Mouse (Mus musculus): ENCODE results near the gene Parn.
"Not testable (repeated sequence)": the region's sequence is repeated elsewhere in the genome, so short reads cannot be mapped to it uniquely, and the experiment has no call there.

Parn gene

GRCm38 (mm10) chr16:13667878-13668343, at the start of gene Parn:
Parn (minus strand) TSS chr16:13668170.
- in situ Hi-C loops (cut with MboI): no loop called here

- in situ Hi-C loops (cut with MboI): no loop called here
These were observed 49.0 kb upstream of the Parn start for GRCm38 (mm10) chr16:13716821-13717553.

GRCm38 (mm10) chr16:13714910-13715309, 46.9 kb upstream of the Parn start:
- in situ Hi-C loops (cut with MboI): no loop called here

- in situ Hi-C loops (cut with MboI): no loop called here
These were observed 36.7 kb upstream of the Parn start for GRCm38 (mm10) chr16:13704676-13705075.

- in situ Hi-C loops (cut with MboI): no loop called here
These were observed 34.2 kb upstream of the Parn start for GRCm38 (mm10) chr16:13702184-13702583.

GRCm38 (mm10) chr16:13698998-13699397, 31.0 kb upstream of the Parn start:
- in situ Hi-C loops (cut with MboI): no loop called here

- in situ Hi-C loops (cut with MboI): no loop called here
These were observed 10.8 kb upstream of the Parn start for GRCm38 (mm10) chr16:13678601-13679319.

GRCm38 (mm10) chr16:13674511-13674910, 6.5 kb upstream of the Parn start:
- in situ Hi-C loops (cut with MboI): no loop called here

- in situ Hi-C loops (cut with MboI): no loop called here
These were observed 5.1 kb upstream of the Parn start for GRCm38 (mm10) chr16:13673114-13673513.

- in situ Hi-C loops (cut with MboI): no loop called here
These were observed 4.5 kb upstream of the Parn start for GRCm38 (mm10) chr16:13672386-13672898.

- in situ Hi-C loops (cut with MboI): no loop called here
These were observed 3.9 kb upstream of the Parn start, which contains the start of the genes Bfar and 3110001I22Rik for GRCm38 (mm10) chr16:13671685-13672385. Bfar (plus strand) TSS chr16:13671858. 3110001I22Rik (plus strand) TSS chr16:13671929.

- in situ Hi-C loops (cut with MboI): not testable (repeated sequence)
These were observed 2.9 kb upstream of the Parn start for GRCm38 (mm10) chr16:13670896-13671295.

GRCm38 (mm10) chr16:13669282-13669681, 1.3 kb upstream of the Parn start:
- in situ Hi-C loops (cut with MboI): no loop called here

- in situ Hi-C loops (cut with MboI): no loop called here
These were observed 585 bp upstream of the Parn start for GRCm38 (mm10) chr16:13668402-13669108.

- in situ Hi-C loops (cut with MboI): no loop called here
These were observed 7.2 kb downstream of the Parn start for GRCm38 (mm10) chr16:13660736-13661135.

GRCm38 (mm10) chr16:13658886-13659285, 9.1 kb downstream of the Parn start:
- in situ Hi-C loops (cut with MboI): no loop called here

- in situ Hi-C loops (cut with MboI): no loop called here
These were observed 22.0 kb downstream of the Parn start for GRCm38 (mm10) chr16:13645930-13646329.

- in situ Hi-C loops (cut with MboI): no loop called here
These were observed 23.5 kb downstream of the Parn start for GRCm38 (mm10) chr16:13644474-13644873.

- in situ Hi-C loops (cut with MboI): no loop called here
These were observed 27.9 kb downstream of the Parn start for GRCm38 (mm10) chr16:13640064-13640463.

- in situ Hi-C loops (cut with MboI): no loop called here
These were observed 28.5 kb downstream of the Parn start for GRCm38 (mm10) chr16:13639508-13639907.

- in situ Hi-C loops (cut with MboI): not testable (repeated sequence)
These were observed 29.8 kb downstream of the Parn start for GRCm38 (mm10) chr16:13638198-13638597.

- in situ Hi-C loops (cut with MboI): no loop called here
These were observed 39.6 kb downstream of the Parn start for GRCm38 (mm10) chr16:13628345-13628744.
